Mouse (Mus musculus): ENCODE measurements around the gene Zcchc14.
A peak's percentile ranks its signal among the peaks of the same experiment; 100 is the strongest.

Zcchc14 gene

GRCm38 (mm10) chr8:121585159-121585825 lies 67.4 kb downstream of the Zcchc14 start:
- peak; percentile 99 for DNase-seq (ENCODE audit: low spot score)

- no peak for DNase-seq (ENCODE audit: low spot score)
Observed at GRCm38 (mm10) chr8:121584730-121585129, 68.0 kb downstream of the Zcchc14 start.

- DNase-seq (ENCODE audit: low spot score) = no peak
Observed at GRCm38 (mm10) chr8:121583653-121584052, 69.0 kb downstream of the Zcchc14 start.

GRCm38 (mm10) chr8:121580465-121580864 lies 72.2 kb downstream of the Zcchc14 start:
- no peak for DNase-seq (ENCODE audit: low spot score)

GRCm38 (mm10) chr8:121578676-121579451 lies 73.8 kb downstream of the Zcchc14 start, which contains the start of gene Fbxo31:
Gene Fbxo31, minus strand, starts transcription at chr8:121578806.
- DNase-seq (ENCODE audit: low spot score) = peak; percentile 86

GRCm38 (mm10) chr8:121577751-121578675 lies 74.7 kb downstream of the Zcchc14 start:
- DNase-seq (ENCODE audit: low spot score) = no peak

GRCm38 (mm10) chr8:121575661-121576060 lies 77.0 kb downstream of the Zcchc14 start:
- no peak for DNase-seq (ENCODE audit: low spot score)

- peak; percentile 70 for DNase-seq (ENCODE audit: low spot score)
Observed at GRCm38 (mm10) chr8:121573275-121573674, 79.4 kb downstream of the Zcchc14 start.

GRCm38 (mm10) chr8:121572121-121572520 lies 80.6 kb downstream of the Zcchc14 start:
- DNase-seq (ENCODE audit: low spot score) = no peak

- DNase-seq (ENCODE audit: low spot score) = no peak
Observed at GRCm38 (mm10) chr8:121570801-121571200, 81.9 kb downstream of the Zcchc14 start.

- DNase-seq (ENCODE audit: low spot score) = peak; percentile 45
Observed at GRCm38 (mm10) chr8:121570335-121570734, 82.4 kb downstream of the Zcchc14 start.

- no peak for DNase-seq (ENCODE audit: low spot score)
Observed at GRCm38 (mm10) chr8:121568321-121568720, 84.4 kb downstream of the Zcchc14 start.

GRCm38 (mm10) chr8:121563701-121564100 lies 89.0 kb downstream of the Zcchc14 start:
- no peak for DNase-seq (ENCODE audit: low spot score)

- peak; percentile 63 for DNase-seq (ENCODE audit: low spot score)
Observed at GRCm38 (mm10) chr8:121562941-121563351, 89.8 kb downstream of the Zcchc14 start.

GRCm38 (mm10) chr8:121561636-121562345 lies 90.9 kb downstream of the Zcchc14 start:
- DNase-seq (ENCODE audit: low spot score) = no peak

- DNase-seq (ENCODE audit: low spot score) = no peak
Observed at GRCm38 (mm10) chr8:121560432-121561100, 92.1 kb downstream of the Zcchc14 start.

GRCm38 (mm10) chr8:121559801-121560200 lies 92.9 kb downstream of the Zcchc14 start:
- DNase-seq (ENCODE audit: low spot score) = no peak

- no peak for DNase-seq (ENCODE audit: low spot score)
Observed at GRCm38 (mm10) chr8:121558538-121558937, 94.2 kb downstream of the Zcchc14 start.

- DNase-seq (ENCODE audit: low spot score) = no peak
Observed at GRCm38 (mm10) chr8:121557746-121558145, 95.0 kb downstream of the Zcchc14 start.

- DNase-seq (ENCODE audit: low spot score) = no peak
Observed at GRCm38 (mm10) chr8:121553831-121554475, 98.7 kb downstream of the Zcchc14 start.
